Comparison of ENCODE assay signal across 24 mouse cellular contexts in genomic region chr10:65542136-65542535, GRCm38 (mm10).
A peak's percentile ranks its signal among the peaks of the same experiment; 100 is the strongest.
DNase-seq lines count a peak whose midpoint lies in the region; ATAC-seq lines count a peak whose summit lies in the region.
"Had no signal": no experiment of that assay in that cellular context is flagged by ENCODE, and none has a peak within 500 bp of the region (broad histone marks: within the 10 kb centered on the region; RNA-seq: fewer than 3 reads in every experiment).

No protein-coding gene starts in this region.

- no peak overlapping the region for H3K27ac ChIP-seq in kidney, embryonic 14.5 days (ENCODE audit: low read depth, low read length)
- no peak overlapping the region for H3K27ac ChIP-seq in kidney, embryonic 16.5 days (ENCODE audit: low read length)
- H3K27ac ChIP-seq in neural tube, embryonic 12.5 days: no peak overlapping the region
- H3K27ac ChIP-seq in neural tube, embryonic 15.5 days (replicated peaks): no peak overlapping the region
- H3K27ac ChIP-seq: embryonic facial prominence, embryonic 10.5 days; embryonic facial prominence, embryonic 12.5 days; forebrain, embryonic 13.5 days; forebrain, embryonic 15.5 days had no signal

- no peak overlapping the region for H3K4me3 ChIP-seq in kidney, embryonic 14.5 days (ENCODE audit: low read length)
- no peak overlapping the region for H3K4me3 ChIP-seq in kidney, embryonic 16.5 days (ENCODE audit: low read length)
- no peak overlapping the region for H3K4me3 ChIP-seq in neural tube, embryonic 12.5 days
- H3K4me3 ChIP-seq in neural tube, embryonic 15.5 days (replicated peaks): no peak overlapping the region
- H3K4me3 ChIP-seq: embryonic facial prominence, embryonic 10.5 days; embryonic facial prominence, embryonic 12.5 days; forebrain, embryonic 13.5 days; forebrain, embryonic 15.5 days had no signal

- no peaks in the 10 kb centered on the region for H3K36me3 ChIP-seq in kidney, embryonic 14.5 days (ENCODE audit: control insufficient read depth, insufficient read depth, low read length)
- no peaks in the 10 kb centered on the region for H3K36me3 ChIP-seq in kidney, embryonic 16.5 days (ENCODE audit: insufficient read depth, low read length)
- H3K36me3 ChIP-seq in neural tube, embryonic 12.5 days: no peaks in the 10 kb centered on the region
- no peaks in the 10 kb centered on the region for H3K36me3 ChIP-seq in neural tube, embryonic 15.5 days
- H3K36me3 ChIP-seq: embryonic facial prominence, embryonic 10.5 days; embryonic facial prominence, embryonic 12.5 days; forebrain, embryonic 15.5 days; G1E had no signal

- no peaks in the 10 kb centered on the region for H3K27me3 ChIP-seq in kidney, embryonic 14.5 days (ENCODE audit: control insufficient read depth, insufficient read depth, low read length)
- no peaks in the 10 kb centered on the region for H3K27me3 ChIP-seq in kidney, embryonic 16.5 days (ENCODE audit: insufficient read depth, low read length)
- no peaks in the 10 kb centered on the region for H3K27me3 ChIP-seq in neural tube, embryonic 12.5 days (replicated peaks)
- no peaks in the 10 kb centered on the region for H3K27me3 ChIP-seq in neural tube, embryonic 15.5 days (replicated peaks)
- H3K27me3 ChIP-seq: CH12.LX; embryonic facial prominence, embryonic 12.5 days; forebrain, embryonic 13.5 days; forebrain, embryonic 15.5 days; Patski had no signal

- DNase-seq in kidney, postnatal 36 days: no peak
- no peak for DNase-seq in kidney, adult 8-10 months
- DNase-seq: adrenal gland, adult 8-10 months; adrenal gland, postnatal 14 days; adrenal gland, postnatal 36 days; B cell, adult 2 months; cerebellum, adult 11-12 months; cerebellum, adult 2 months; cerebellum, adult 9-10 months; cerebellum, postnatal 10 days; cerebellum, postnatal 25 days had no signal

- no peaks in the 10 kb centered on the region for H3K9me3 ChIP-seq in kidney, embryonic 14.5 days (ENCODE audit: control insufficient read depth, low read length)
- no peaks in the 10 kb centered on the region for H3K9me3 ChIP-seq in kidney, embryonic 16.5 days (ENCODE audit: low read length)
- H3K9me3 ChIP-seq in neural tube, embryonic 12.5 days: no peaks in the 10 kb centered on the region
- no peaks in the 10 kb centered on the region for H3K9me3 ChIP-seq in neural tube, embryonic 15.5 days (replicated peaks)
- H3K9me3 ChIP-seq: embryonic facial prominence, embryonic 10.5 days; embryonic facial prominence, embryonic 12.5 days; forebrain, embryonic 13.5 days; forebrain, embryonic 15.5 days; G1E had no signal

- ATAC-seq in kidney, embryonic 14.5 days (ENCODE audit: low FRiP score, low TSS enrichment): peak; percentile 98
- ATAC-seq in kidney, embryonic 16.5 days (ENCODE audit: low FRiP score, low TSS enrichment): peak; percentile 96
- 0 out of 2 replicates have a peak, but pooled peaks have one; percentile 9 for ATAC-seq in neural tube, embryonic 12.5 days (ENCODE audit: low FRiP score, low read depth)
- ATAC-seq in neural tube, embryonic 15.5 days (ENCODE audit: low FRiP score): no peak
- ATAC-seq: activated CD4-positive, CD25-positive, alpha-beta regulatory T cell, adult 4 months; CD4-positive, CD25-positive, alpha-beta regulatory T cell, adult 4 months; forebrain, embryonic 13.5 days; forebrain, embryonic 15.5 days; Patski had no signal

- H3K4me2 ChIP-seq in kidney, embryonic 14.5 days (replicated peaks; ENCODE audit: low read depth, low read length): no peak overlapping the region
- H3K4me2 ChIP-seq in kidney, embryonic 16.5 days (replicated peaks; ENCODE audit: low read depth, low read length): no peak overlapping the region
- H3K4me2 ChIP-seq in neural tube, embryonic 12.5 days (replicated peaks): no peak overlapping the region
- no peak overlapping the region for H3K4me2 ChIP-seq in neural tube, embryonic 15.5 days
- H3K4me2 ChIP-seq: embryonic facial prominence, embryonic 12.5 days; forebrain, embryonic 13.5 days; forebrain, embryonic 15.5 days had no signal

- H3K4me1 ChIP-seq in kidney, embryonic 14.5 days (ENCODE audit: control insufficient read depth, insufficient read depth, low read length): no peaks in the 10 kb centered on the region
- H3K4me1 ChIP-seq in kidney, embryonic 16.5 days (ENCODE audit: insufficient read depth, low read length): no peaks in the 10 kb centered on the region
- no peaks in the 10 kb centered on the region for H3K4me1 ChIP-seq in neural tube, embryonic 12.5 days
- no peaks in the 10 kb centered on the region for H3K4me1 ChIP-seq in neural tube, embryonic 15.5 days
- H3K4me1 ChIP-seq: embryonic facial prominence, embryonic 10.5 days; embryonic facial prominence, embryonic 12.5 days; forebrain, embryonic 13.5 days; forebrain, embryonic 15.5 days had no signal

- H3K9ac ChIP-seq in kidney, embryonic 14.5 days (ENCODE audit: low read depth, low read length): no peak overlapping the region
- no peak overlapping the region for H3K9ac ChIP-seq in kidney, embryonic 16.5 days (replicated peaks; ENCODE audit: low read length)
- H3K9ac ChIP-seq in neural tube, embryonic 12.5 days: no peak overlapping the region
- no peak overlapping the region for H3K9ac ChIP-seq in neural tube, embryonic 15.5 days (replicated peaks)
- H3K9ac ChIP-seq: embryonic facial prominence, embryonic 12.5 days; forebrain, embryonic 13.5 days; forebrain, embryonic 15.5 days had no signal
